Mouse (Mus musculus): Measurements from ENCODE around the gene Kif21a. TPM values are rescaled to one million over a fixed set of nuclear protein-coding genes. Genes with fewer than 3 reads are reported as not detected.

Gene Kif21a
- polyA plus RNA-seq, 1 experiment = 82.4 TPM

DNA sequence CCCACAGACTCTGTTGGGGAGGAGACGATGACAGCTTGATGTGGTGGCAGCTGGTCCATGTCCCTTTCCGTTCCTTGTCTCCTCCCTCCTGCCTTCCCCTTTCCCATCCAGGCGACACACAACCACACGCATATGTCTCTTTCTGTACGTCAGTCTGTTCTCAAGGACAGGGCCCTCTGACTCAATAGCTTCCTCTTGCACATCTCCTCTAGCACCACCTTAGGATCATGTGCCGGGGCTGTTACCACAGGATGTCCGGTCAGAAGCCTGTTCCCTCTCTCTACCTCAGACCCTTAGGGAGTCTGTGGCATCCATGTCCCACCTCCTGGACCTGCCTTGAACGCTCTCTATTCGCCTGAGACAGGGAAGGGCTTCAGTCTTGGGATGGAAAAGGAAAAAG lies 153.3 kb downstream of the Kif21a start:
- H3K27me3 ChIP-seq (ENCODE audit: control insufficient read depth, insufficient read depth, low read length) = no peaks in the 10 kb centered on the region
- WGBS = 81% methylated on average over 9 of the region's 9 CpGs
- no peak for DNase-seq
- no peak overlapping the region for H3K4me3 ChIP-seq (replicated peaks; ENCODE audit: insufficient read depth, low read depth, low read length)
- H3K4me1 ChIP-seq (ENCODE audit: control insufficient read depth, insufficient read depth, low read length) = no peaks in the 10 kb centered on the region
- H3K27ac ChIP-seq (ENCODE audit: insufficient read depth, low read length) = no peak overlapping the region
- TF ChIP-seq CTCF (IDR thresholded peaks at IDR 0.05; ENCODE audit: borderline replicate concordance, insufficient read depth, low read depth, low read length) = no peak
- TF ChIP-seq POLR2A (IDR thresholded peaks at IDR 0.05; ENCODE audit: borderline replicate concordance, insufficient read depth, low read length) = no peak

DNA sequence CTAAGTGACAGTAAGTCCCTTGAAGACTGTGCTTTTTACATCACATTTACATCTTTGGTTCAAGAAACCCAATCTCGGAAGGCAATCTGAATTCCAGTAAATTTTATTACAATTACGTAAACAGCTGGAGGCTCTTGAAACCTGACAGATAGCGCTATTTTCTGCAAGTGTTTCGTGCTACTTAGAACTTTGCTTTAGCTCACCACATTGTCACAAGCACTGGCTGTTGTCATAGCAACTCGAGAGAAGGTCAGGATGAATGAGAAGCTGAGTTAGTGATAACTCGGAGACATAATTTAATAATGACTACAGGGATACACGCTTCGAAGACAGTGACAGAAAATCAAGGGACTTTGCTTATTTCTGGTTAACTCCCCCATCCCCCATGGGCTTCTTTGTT lies 162.3 kb downstream of the Kif21a start:
- 56% methylated on average over 8 of the region's 8 CpGs for WGBS
- Histone ChIP-seq H3K4me1 (ENCODE audit: control insufficient read depth, insufficient read depth, low read length) (no peaks in the 10 kb centered on the region), H3K4me3 (replicated peaks; ENCODE audit: insufficient read depth, low read depth, low read length) (no peak overlapping the region), H3K27me3 (ENCODE audit: control insufficient read depth, insufficient read depth, low read length) (no peaks in the 10 kb centered on the region), H3K27ac (ENCODE audit: insufficient read depth, low read length) (no peak overlapping the region)
- TF ChIP-seq CTCF (IDR thresholded peaks at IDR 0.05; ENCODE audit: borderline replicate concordance, insufficient read depth, low read depth, low read length) (no peak), POLR2A (IDR thresholded peaks at IDR 0.05; ENCODE audit: borderline replicate concordance, insufficient read depth, low read length) (no peak)
- no peak for DNase-seq

Other genes with a start within 250 kb of the Kif21a start
- gene Abcd2, start 141.9 kb upstream of the Kif21a start, polyA plus RNA-seq (2012; rRNA removed) = 23.7 and 26.0 TPM in 2 replicates
- 0.15 and 0.17 TPM in 2 replicates for gene CN725425, start 149.5 kb upstream of the Kif21a start, polyA plus RNA-seq (2012; rRNA removed)